Mouse (Mus musculus) midbrain, embryonic 11.5 days (tissue): Measurements from ENCODE around the gene Uhrf1bp1. TPM values are rescaled to one million over a fixed set of nuclear protein-coding genes. Genes with fewer than 3 reads are reported as not detected.

ENCODE experiments used
- polyA plus RNA-seq: library from polyadenylated mRNA; unstranded; fragments of >200 nt; fragmentation: Nextera tagmentation; extraction: Ambion mirVana; gene quantifications from 2 replicates; pipeline ENCODE4 v1.2.1, GENCODE M21; 2014

Gene Uhrf1bp1
- polyA plus RNA-seq, 1 experiment from 2014 or later, result 4.9 TPM

Other genes with a start within 250 kb of the Uhrf1bp1 start
- 44.5 and 46.0 TPM in 2 replicates for gene Nudt3, start 232.9 kb upstream of the Uhrf1bp1 start, polyA plus RNA-seq
- gene RPS10-NUDT3, start 221.2 kb upstream of the Uhrf1bp1 start, polyA plus RNA-seq, result not detected in 2 replicates
- gene Rps10, start 219.8 kb upstream of the Uhrf1bp1 start, polyA plus RNA-seq, result 845 and 859 TPM in 2 replicates
- gene Pacsin1, start 200.9 kb upstream of the Uhrf1bp1 start, polyA plus RNA-seq, result 3.1 and 4.5 TPM in 2 replicates
- gene Spdef, start 127.5 kb upstream of the Uhrf1bp1 start, polyA plus RNA-seq, result 0.25 TPM in 1 of 2 replicates, not detected in the other
- 8.7 and 10.9 TPM in 2 replicates for gene D17Wsu92e, start 35.8 kb upstream of the Uhrf1bp1 start, polyA plus RNA-seq
- gene Snrpc, start 18.3 kb upstream of the Uhrf1bp1 start, polyA plus RNA-seq, result 358 and 416 TPM in 2 replicates
- gene Anks1, start 52.9 kb downstream of the Uhrf1bp1 start, polyA plus RNA-seq, result 22.5 and 23.7 TPM in 2 replicates
- gene Taf11, start 53.4 kb downstream of the Uhrf1bp1 start, polyA plus RNA-seq, result 95.0 and 103 TPM in 2 replicates
- gene Tcp11, start 224.2 kb downstream of the Uhrf1bp1 start, polyA plus RNA-seq, result 0.70 and 1.0 TPM in 2 replicates